Mouse (Mus musculus): ENCODE results near the gene Dnajc7.
A peak's percentile ranks its signal among the peaks of the same experiment; 100 is the strongest.

Gene Dnajc7

DNA sequence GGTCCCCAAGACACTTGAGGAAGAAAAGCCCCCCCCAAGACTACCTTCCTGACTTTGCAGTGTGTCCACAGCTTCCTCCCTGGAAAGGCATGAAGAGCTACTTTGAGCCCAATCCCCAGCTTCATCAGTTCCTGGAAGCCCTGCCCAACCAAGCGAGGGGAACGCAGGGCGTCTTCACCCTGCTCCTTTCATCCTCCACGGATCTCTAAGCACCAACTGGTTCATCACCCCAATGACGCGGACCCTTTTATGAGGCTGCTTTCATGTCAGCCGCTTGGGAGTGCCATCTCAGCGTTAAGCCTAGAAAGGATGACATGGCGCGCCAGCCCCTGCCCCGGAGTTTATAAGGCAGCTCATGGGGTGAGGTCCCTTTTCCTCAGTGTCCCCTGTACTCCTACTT is at the start of gene Dnajc7:
TSS of gene Dnajc7 (minus strand) at position 187 of the 400 bp plus-strand sequence.
- DNase-seq (ENCODE audit: low read depth), result no peak

GRCm38 (mm10) chr11:100659806-100660205 is 39.8 kb upstream of the Dnajc7 start:
- DNase-seq (ENCODE audit: low read depth), result no peak

- no peak for DNase-seq (ENCODE audit: low read depth)
Observed at GRCm38 (mm10) chr11:100656458-100656857, 36.5 kb upstream of the Dnajc7 start.

DNA sequence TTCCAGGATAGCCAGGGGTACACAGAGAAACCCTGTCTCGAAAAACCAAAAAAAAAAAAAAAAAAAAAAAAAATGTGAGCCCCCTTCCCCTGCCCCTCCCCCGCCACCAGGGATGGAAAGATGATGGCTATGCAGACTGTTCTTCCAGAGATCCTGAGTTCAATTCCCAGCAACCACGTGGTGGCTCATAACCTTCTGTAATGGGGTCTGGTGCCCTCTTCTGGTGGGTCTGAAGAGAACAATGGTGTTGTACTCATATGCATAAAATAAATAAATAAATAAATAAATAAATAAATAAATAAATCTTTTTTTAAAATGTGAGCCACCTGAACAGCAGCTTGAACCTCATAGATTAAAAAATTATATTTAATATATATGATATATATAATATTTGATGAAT is 35.6 kb upstream of the Dnajc7 start:
- peak; percentile 24 for DNase-seq (ENCODE audit: low read depth)

- peak; percentile 29 for DNase-seq (ENCODE audit: low read depth)
Observed at GRCm38 (mm10) chr11:100651748-100652147, 31.8 kb upstream of the Dnajc7 start.

GRCm38 (mm10) chr11:100651205-100651604 is 31.2 kb upstream of the Dnajc7 start:
- DNase-seq (ENCODE audit: low read depth), result no peak

- DNase-seq (ENCODE audit: low read depth), result no peak
Observed at GRCm38 (mm10) chr11:100648405-100648804, 28.4 kb upstream of the Dnajc7 start.

DNA sequence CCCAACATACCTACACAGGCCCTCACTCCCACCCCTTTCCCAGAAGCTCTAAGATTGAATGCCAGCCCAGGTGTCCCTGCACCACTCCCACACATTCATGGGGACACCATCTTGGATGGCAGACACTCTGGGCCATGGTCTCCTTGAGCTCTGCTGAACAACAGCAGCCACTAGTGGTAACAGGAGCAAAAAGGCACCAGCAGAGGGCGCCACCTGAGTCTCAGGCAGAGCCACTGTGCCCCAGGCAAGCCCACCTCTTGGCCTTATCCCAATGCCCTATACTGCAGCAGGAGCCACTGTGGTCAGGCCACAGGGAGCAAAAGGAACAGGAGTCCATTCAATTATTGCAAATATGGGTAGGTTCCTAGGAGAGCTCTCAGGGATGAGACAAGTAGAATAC is 26.3 kb upstream of the Dnajc7 start:
- peak; percentile 69 for DNase-seq (ENCODE audit: low read depth)

- DNase-seq (ENCODE audit: low read depth), result no peak
Observed at GRCm38 (mm10) chr11:100643612-100644575, 23.9 kb upstream of the Dnajc7 start.

DNA sequence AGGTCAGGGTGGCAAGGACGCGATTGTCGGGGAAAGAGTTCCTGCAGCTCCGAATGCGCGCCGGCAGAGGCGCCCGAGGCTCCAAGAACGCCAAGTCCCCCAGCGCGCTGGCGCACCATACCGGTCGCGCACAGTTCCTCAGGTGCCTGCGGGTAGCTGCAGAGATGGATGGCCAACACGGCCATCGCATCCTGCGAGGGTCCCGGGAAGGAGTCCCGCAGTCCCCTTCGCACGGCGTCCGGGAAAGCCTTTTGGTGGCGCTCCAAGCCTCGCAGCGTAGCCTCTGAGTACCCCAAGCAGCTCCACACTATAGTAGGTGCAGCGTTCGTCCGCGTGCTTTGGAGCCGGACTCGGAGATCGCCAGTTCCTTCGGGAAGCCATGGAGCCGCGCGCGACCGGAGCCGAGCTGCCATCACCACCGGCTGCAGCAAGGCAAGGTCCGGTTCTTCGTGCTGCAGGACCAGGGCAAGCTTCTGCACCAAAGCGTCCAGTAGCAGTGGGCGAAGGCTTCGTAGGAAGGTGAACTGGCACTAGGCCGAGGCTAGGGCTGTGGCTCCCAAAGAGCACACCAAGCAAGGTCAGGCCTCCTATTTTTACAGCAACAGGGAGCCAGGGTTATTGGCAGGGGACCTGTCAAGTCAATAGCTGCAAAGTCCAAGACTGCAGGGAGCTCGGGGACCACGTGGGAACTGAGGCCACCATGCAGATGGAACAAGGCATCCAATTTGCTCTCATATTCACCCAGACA is 20.4 kb upstream of the Dnajc7 start:
- no peak for DNase-seq (ENCODE audit: low read depth)

- DNase-seq (ENCODE audit: low read depth), result no peak
Observed at GRCm38 (mm10) chr11:100634530-100634929, 14.6 kb upstream of the Dnajc7 start.

DNA sequence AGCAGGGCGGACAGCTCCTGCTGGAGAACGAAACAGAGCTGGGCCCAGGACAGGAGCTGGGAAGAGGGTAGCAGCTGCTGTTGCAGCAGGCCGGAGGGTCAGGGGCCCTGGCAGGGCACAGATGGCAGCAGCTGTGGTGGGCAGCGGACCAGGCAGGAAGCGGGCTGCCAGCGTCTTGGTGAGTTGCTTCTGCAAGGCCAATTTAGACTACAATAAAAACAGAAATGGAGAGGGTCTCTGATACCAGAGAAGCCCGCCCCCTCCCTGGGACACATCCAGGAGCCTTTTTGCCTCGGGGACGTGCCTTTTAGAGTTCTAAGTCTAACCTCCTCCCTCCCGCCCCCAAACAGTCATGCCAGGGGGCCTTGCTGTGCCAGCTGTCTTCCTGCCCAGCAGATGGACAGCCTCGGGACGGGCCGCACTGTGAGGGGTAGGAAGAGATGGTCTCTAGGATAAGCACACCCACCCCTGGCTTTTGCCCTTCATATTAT is 8.9 kb upstream of the Dnajc7 start:
- no peak for DNase-seq (ENCODE audit: low read depth)

GRCm38 (mm10) chr11:100628056-100628455 is 8.1 kb upstream of the Dnajc7 start:
- DNase-seq (ENCODE audit: low read depth), result no peak

- peak; percentile 92 for DNase-seq (ENCODE audit: low read depth)
Observed at GRCm38 (mm10) chr11:100626701-100627195, 6.8 kb upstream of the Dnajc7 start.

GRCm38 (mm10) chr11:100625754-100626700 is 6.1 kb upstream of the Dnajc7 start:
- DNase-seq (ENCODE audit: low read depth), result no peak

GRCm38 (mm10) chr11:100623867-100624266 is 3.9 kb upstream of the Dnajc7 start:
- DNase-seq (ENCODE audit: low read depth), result peak; percentile 91

DNA sequence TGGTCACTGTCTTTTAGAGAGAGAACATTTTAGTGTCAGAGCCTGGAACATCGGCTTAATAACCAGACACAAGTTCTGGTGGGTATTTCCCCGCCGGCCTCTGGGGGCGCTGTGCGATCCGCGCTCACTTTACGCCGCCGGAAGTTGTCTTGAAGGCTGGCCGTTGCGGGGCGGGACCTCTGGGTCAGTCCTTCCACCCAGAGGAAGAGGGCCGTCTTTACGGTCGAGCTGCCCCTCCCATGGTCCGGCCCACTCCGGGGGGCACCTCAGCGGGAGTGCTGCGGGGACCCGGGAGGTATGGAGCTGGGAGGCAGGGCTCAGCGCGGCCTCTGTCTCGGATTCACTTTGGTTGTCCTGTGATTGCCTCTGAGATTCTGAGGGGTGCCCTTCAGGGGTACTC is 2.7 kb upstream of the Dnajc7 start:
- DNase-seq (ENCODE audit: low read depth), result peak; percentile 97

- peak; percentile 94 for DNase-seq (ENCODE audit: low read depth)
Observed at GRCm38 (mm10) chr11:100619485-100619975, 438 bp downstream of the Dnajc7 start.

DNA sequence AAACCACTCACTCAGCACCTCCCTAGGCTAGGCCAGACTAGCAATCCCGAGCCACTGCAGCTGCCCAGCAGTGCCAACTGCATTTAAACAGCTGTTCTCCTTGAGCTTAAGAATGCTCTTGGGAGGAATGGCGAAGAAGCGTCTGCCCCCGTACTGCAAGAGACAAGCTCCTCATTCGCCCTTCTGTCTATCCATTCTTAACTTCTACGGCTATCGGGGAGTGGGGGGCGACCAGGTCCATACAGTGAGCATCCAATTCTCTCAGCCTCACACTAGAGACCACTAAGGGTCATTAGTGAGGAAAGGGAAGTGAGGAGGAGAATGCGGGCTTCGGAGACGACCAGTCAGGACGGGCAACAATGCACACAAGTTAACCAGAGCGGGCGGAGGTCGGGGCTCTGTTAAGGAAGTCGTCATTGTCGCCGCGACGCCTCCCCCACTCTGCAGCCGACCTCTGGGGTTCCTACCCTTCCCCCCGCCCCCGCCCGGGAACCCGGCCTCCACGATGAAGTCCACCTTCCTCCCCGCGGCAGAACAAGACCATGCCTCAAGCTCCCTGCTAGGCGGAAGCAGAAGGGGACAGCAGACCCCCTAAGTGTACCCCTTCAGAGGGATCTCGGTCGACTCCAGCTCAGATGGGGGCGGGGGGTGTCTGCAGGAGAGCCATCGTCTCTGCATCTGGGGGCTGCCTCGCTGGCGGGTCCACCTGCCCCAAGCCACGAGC is 1.0 kb downstream of the Dnajc7 start, which contains the start of gene Nkiras2:
TSS of gene Nkiras2 (plus strand) at position 484 of the 724 bp plus-strand sequence.
- DNase-seq (ENCODE audit: low read depth), result peak; percentile 90

GRCm38 (mm10) chr11:100617480-100617879 is 2.5 kb downstream of the Dnajc7 start:
- DNase-seq (ENCODE audit: low read depth), result no peak

All from 416B (cell line).